Mouse (Mus musculus) heart, adult 2 months (tissue): ENCODE data around the gene Srrm4. TPM values are rescaled to one million over a fixed set of nuclear protein-coding genes. Genes with fewer than 3 reads are reported as not detected.
A peak's percentile ranks its signal among the peaks of the same experiment; 100 is the strongest.

Source experiments
- DNase-seq, 2 experiments: peaks; one replicate each; pipeline ENCODE4 v3.0.0; 2021
- H3K27ac ChIP-seq: fragments of 200-600 bp; 2 replicates; pipeline ENCODE4 v1.8.1; 2022
- H3K27me3 ChIP-seq: fragments of 200-500 bp; 2 replicates; pipeline ENCODE4 v1.6.1; 2012; ENCODE audit warnings: mild to moderate bottlenecking, low read length, inconsistent platforms, mixed read lengths; ENCODE audit not compliant: control insufficient read depth, insufficient read depth
- H3K36me3 ChIP-seq: fragments of 200-500 bp; 2 replicates; pipeline ENCODE4 v1.6.1; 2012; ENCODE audit warnings: low read length, inconsistent platforms; ENCODE audit not compliant: control insufficient read depth, insufficient read depth
- H3K4me1 ChIP-seq: fragments of 200-500 bp; 2 replicates; pipeline ENCODE4 v1.6.1; 2011; ENCODE audit warnings: low read length; ENCODE audit not compliant: control insufficient read depth, insufficient read depth
- H3K4me3 ChIP-seq: fragments of 200-600 bp; 2 replicates; pipeline ENCODE4 v1.8.1; 2022
- H3K79me2 ChIP-seq: fragments of 200-500 bp; replicated peaks from 2 replicates; pipeline ENCODE4 v1.6.1; 2012; ENCODE audit warnings: mild to moderate bottlenecking, inconsistent platforms, low read length, moderate library complexity, mixed read lengths; ENCODE audit not compliant: control insufficient read depth, insufficient read depth
- H3K9ac ChIP-seq: fragments of 200-500 bp; 2 replicates; pipeline ENCODE4 v1.6.1; 2012; ENCODE audit warnings: low read depth, mild to moderate bottlenecking, control low read depth, inconsistent platforms, low read length, mixed read lengths
- CTCF ChIP-seq: fragments of 200-600 bp; IDR thresholded peaks from 2 replicates; pipeline ENCODE4 v1.8.1; 2022; ENCODE audit warnings: antibody characterized with exemption, mild to moderate bottlenecking, moderate library complexity
- EP300 ChIP-seq: fragments of 200-500 bp; IDR thresholded peaks from 2 replicates; pipeline ENCODE4 v1.6.1; 2011; ENCODE audit warnings: low read depth, low read length, control low read depth; ENCODE audit not compliant: insufficient read depth
- POLR2A ChIP-seq: fragments of 200-500 bp; IDR thresholded peaks from 2 replicates; pipeline ENCODE4 v1.6.1; 2011; ENCODE audit warnings: mild to moderate bottlenecking, low read depth, low read length, control low read depth; ENCODE audit not compliant: insufficient read depth
- WGBS: fragments of 180-500 bp; shearing (Covaris S2); methylation state at CpG from one replicate; pipeline ENCODE4 v1.1.7; 2018; 5-methylcytosine and 5-hydroxymethylcytosine counted together
- intact Hi-C: fragments of 180-260 bp; cut with DNase I; formaldehyde crosslinking; loops from one replicate; pipeline ENCODE4 v1.15.1; 2025
- polyA plus RNA-seq: library from polyadenylated mRNA; depleted of rRNA; stranded (reverse); fragments of >200 nt; gene quantifications from 2 replicates; pipeline ENCODE4 v1.2.3, GENCODE M21; 2012
- total RNA-seq, 2 experiments: library from RNA; stranded (reverse); gene quantifications; 2 replicates each; pipeline ENCODE4 v1.2.3; 2021

The Srrm4 gene
- total and polyA plus RNA-seq, 3 experiments = 7.7 to 12.2 (median 9.3) TPM

GRCm38 (mm10) chr5:116422699-116423201 lies 168.9 kb downstream of the Srrm4 start, which contains the start of gene Hspb8:
Hspb8 (minus strand) TSS chr5:116422864.
- Histone ChIP-seq H3K79me2 (no peaks in the 10 kb centered on the region), H3K9ac (peak within 1 kb of the TSS; percentile 87), H3K4me3 (peak within 1 kb of the TSS; percentile 71), H3K27ac (peak within 1 kb of the TSS; percentile 93), H3K4me1 (no peaks in the 10 kb centered on the region), H3K36me3 (no peaks in the 10 kb centered on the region), H3K27me3 (no peaks in the 10 kb centered on the region)
- peak; percentile 78 for TF ChIP-seq POLR2A
- TF ChIP-seq CTCF = no peak
- TF ChIP-seq EP300 = peak; percentile 41; the same call in 1 of the 2 replicates
- intact Hi-C loops = loop anchor here (2.0 kb wide), 2 partner anchors 20 to 28 kb away; no protein-coding TSS in a partner anchor
- 1% methylated on average over 18 of the region's 20 CpGs for WGBS
- DNase-seq = peak; percentile 86 to 91

GRCm38 (mm10) chr5:116421791-116422481 lies 169.7 kb downstream of the Srrm4 start:
- H3K27me3 ChIP-seq = no peaks in the 10 kb centered on the region
- DNase-seq = peak in 1 of 2 experiments; percentile 47
- no peaks in the 10 kb centered on the region for H3K4me1 ChIP-seq
- 31% methylated on average over 22 of the region's 22 CpGs for WGBS
- intact Hi-C loops = loop anchor here (2.0 kb wide), 2 partner anchors 21 to 29 kb away; no protein-coding TSS in a partner anchor
- no peak for TF ChIP-seq CTCF
- TF ChIP-seq EP300 = peak; percentile 24; the same call in 1 of the 2 replicates
- no peak for TF ChIP-seq POLR2A
- peak overlapping the region; percentile 93 for H3K27ac ChIP-seq
- no peaks in the 10 kb centered on the region for H3K36me3 ChIP-seq
- no peaks in the 10 kb centered on the region for H3K79me2 ChIP-seq
- H3K4me3 ChIP-seq = peak overlapping the region; percentile 71
- peak overlapping the region; percentile 87 for H3K9ac ChIP-seq

DNA sequence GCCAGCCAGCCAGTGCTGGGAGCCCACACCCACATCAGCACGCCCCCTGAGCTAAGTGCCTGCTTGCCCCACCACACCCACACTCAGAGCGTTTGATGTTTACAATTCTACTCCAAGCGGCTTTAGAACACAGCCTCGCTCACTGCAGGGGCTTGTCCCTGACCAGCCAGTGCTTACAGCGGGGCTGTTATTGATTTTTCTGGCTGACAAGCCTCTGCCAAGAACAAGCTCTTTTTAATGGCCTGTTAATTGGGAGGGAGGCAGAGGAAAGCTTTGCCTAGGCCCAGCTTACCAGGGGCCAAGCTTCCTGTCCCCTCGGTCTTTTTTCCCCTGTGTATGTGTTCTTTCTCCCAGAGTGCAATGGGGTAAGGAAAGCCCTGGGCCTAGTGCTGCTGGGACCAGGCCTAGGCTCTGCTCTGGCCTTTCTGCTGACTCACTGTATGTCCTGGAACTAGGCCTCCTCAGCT lies 170.8 kb downstream of the Srrm4 start:
- peaks cover 2% of the 10 kb centered on the region; the same call in 1 of the 2 replicates for H3K4me1 ChIP-seq
- no peaks in the 10 kb centered on the region for H3K79me2 ChIP-seq
- peak overlapping the region; percentile 82 for H3K27ac ChIP-seq
- intact Hi-C loops = no loop called here
- DNase-seq = peak; percentile 48 to 55
- H3K27me3 ChIP-seq = no peaks in the 10 kb centered on the region
- no peak for TF ChIP-seq CTCF
- TF ChIP-seq EP300 = no peak
- no peak for TF ChIP-seq POLR2A
- WGBS = 34% methylated on average over 6 of the region's 6 CpGs
- peak overlapping the region; percentile 56 for H3K9ac ChIP-seq
- peak overlapping the region; percentile 43 for H3K4me3 ChIP-seq
- peaks cover 3% of the 10 kb centered on the region; the same call in 1 of the 2 replicates for H3K36me3 ChIP-seq

- DNase-seq = no peak
- H3K27me3 ChIP-seq = no peaks in the 10 kb centered on the region
- no peaks in the 10 kb centered on the region for H3K79me2 ChIP-seq
- peak overlapping the region; percentile 82 for H3K27ac ChIP-seq
- peak overlapping the region; percentile 43 for H3K4me3 ChIP-seq
- peaks cover 2% of the 10 kb centered on the region; the same call in 1 of the 2 replicates for H3K4me1 ChIP-seq
- 88% methylated on average over 1 of the region's 1 CpGs for WGBS
- H3K36me3 ChIP-seq = peaks cover 3% of the 10 kb centered on the region; the same call in 1 of the 2 replicates
- peak overlapping the region; percentile 56 for H3K9ac ChIP-seq
- no peak for TF ChIP-seq POLR2A
- no peak for TF ChIP-seq EP300
- no peak for TF ChIP-seq CTCF
- intact Hi-C loops = no loop called here
Measured at GRCm38 (mm10) chr5:116420213-116420612, 171.4 kb downstream of the Srrm4 start.

DNA sequence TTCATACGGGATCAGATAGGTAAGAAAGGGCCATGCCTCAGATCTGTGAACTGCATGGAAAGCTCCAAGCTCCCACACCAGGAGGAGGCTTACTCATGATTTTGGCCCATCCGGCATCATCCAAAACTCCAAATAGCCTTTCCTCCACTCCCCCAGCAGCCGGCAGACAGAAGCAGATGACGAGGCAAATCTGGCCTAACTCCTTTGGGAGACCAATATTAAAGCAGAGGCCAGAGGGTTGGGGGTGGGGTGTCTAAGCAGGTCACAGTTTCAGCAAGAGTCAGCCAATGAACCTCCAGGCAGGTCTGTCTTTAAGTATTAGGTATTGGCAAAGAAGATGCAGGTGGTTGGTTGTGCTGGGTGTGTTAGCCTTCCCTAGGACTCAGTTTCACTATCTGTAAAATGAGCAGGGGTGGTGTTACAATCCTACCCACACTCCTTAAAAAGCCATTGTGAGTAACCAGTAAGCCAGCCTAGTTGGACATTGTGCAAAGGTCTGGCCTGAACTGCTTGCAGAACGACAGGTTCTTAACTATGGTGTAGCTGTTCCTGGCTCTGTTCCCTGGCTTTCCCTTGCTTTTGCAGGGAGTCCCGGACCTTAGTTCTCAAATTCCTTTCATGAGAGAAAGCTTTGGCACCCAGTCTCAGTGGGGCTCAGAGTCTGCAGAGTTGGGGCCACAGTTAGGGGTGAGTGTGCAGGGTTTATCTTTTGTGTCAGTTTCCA lies 172.1 kb downstream of the Srrm4 start:
- intact Hi-C loops = no loop called here
- DNase-seq = peak in 1 of 2 experiments; percentile 63
- peak overlapping the region; percentile 52 for H3K9ac ChIP-seq
- H3K4me1 ChIP-seq = peaks cover 2% of the 10 kb centered on the region; the same call in 1 of the 2 replicates
- H3K27ac ChIP-seq = peak overlapping the region; percentile 82
- no peaks in the 10 kb centered on the region for H3K79me2 ChIP-seq
- WGBS = 37% methylated on average over 6 of the region's 6 CpGs
- H3K36me3 ChIP-seq = peaks cover 3% of the 10 kb centered on the region; the same call in 1 of the 2 replicates
- H3K27me3 ChIP-seq = no peaks in the 10 kb centered on the region
- TF ChIP-seq EP300 (no peak), CTCF (no peak), POLR2A (peak; percentile 27; the same call in 1 of the 2 replicates)
- peak overlapping the region; percentile 43 for H3K4me3 ChIP-seq
